Mouse (Mus musculus) mature B cell (primary cell): ENCODE results near the gene Ccdc122.

Experiments used
- in situ Hi-C: fragments of 300-500 bp; cut with MboI; formaldehyde crosslinking; loops from 2 replicates; pipeline ENCODE4 v1.14.3; 2019

Gene Ccdc122

DNA sequence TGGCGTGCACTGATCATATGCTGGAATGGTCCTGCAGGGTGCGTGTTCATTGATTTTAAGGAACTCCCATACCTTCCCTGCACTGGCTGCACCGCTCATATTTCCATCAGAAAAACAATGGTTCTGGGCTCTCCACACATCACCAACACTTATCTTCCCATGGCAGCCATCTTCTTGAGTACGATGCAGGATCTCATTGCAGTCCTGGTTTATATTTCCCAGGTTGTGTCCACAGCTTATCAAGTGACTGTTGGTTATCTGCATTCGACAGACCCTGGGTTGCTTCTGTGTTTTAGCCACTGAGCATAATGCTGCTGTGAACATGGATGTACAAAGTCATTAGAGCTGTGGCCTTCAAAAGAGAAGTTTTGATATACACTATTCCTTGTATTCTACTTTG, 94.0 kb downstream of the Ccdc122 start:
- in situ Hi-C loops: loop anchor here (25.0 kb wide), 2 partner anchors 807 to 1157 kb away; no protein-coding TSS in a partner anchor

DNA sequence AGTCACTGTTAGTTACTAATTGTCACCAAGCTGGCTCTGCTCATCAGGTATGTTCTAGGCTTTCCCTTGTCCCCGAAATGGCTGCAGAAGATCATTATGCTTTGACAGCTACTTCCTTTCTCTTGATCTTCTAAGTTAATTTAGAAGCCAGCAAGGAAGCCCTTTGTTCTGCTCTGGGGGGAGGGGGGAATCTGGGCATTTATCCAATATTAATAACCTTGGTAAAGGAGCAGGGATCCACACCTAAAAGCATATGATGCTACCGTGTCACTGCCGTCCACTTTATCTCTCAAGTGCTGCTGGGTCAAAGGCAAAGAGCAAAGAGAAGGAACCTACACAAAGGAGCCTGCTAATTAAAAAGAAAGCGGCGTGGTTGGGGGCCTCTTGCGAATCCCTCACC, 100.4 kb downstream of the Ccdc122 start:
- in situ Hi-C loops: loop anchor here (25.0 kb wide), 2 partner anchors 800 to 1150 kb away; no protein-coding TSS in a partner anchor

DNA sequence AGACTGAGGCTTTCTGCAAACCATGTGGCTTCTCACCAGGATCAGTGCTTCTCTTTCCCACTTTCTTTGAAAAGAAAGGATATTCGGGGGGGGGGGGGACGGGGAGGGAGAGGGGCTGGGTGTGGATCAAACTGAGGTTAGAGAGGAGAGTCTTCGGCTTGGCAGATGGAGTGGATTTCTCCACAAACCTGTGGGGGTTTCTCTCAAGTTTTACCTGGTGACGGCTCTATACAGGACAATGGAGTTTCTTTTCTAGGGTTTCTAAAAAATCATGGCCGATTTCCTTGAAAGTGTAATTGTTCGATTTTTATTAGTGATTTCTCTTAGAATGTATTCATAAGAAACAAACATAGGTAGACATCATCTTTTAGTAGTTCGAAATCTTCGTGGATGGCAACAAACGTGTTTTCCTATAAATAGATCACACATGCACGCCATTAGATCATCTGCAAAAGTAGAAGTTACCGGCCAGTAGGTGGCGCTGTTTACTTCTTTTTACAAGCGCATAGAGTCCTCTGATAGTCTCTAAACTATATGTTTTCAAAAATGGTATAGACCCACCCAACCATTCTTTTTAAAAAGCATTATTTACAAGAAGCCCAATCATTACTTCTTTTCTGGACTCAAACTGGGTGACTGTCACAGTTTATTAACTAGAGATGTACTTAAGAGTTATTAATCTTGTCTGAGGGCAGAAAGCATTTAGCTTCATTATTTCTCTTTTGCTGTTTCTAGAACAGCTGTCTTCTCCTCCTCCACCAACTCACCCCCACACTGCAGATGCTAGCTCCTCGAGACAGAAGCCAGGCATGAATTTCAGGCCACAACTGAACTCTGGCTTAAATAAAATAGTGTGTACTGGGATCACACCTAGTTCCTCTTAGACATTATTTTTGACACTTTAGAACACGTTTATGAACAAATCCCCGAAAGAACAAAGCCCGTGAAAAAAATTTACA, 105.0 kb downstream of the Ccdc122 start:
- in situ Hi-C loops: loop anchor here (25.0 kb wide), 2 partner anchors 796 to 1146 kb away; no protein-coding TSS in a partner anchor

DNA sequence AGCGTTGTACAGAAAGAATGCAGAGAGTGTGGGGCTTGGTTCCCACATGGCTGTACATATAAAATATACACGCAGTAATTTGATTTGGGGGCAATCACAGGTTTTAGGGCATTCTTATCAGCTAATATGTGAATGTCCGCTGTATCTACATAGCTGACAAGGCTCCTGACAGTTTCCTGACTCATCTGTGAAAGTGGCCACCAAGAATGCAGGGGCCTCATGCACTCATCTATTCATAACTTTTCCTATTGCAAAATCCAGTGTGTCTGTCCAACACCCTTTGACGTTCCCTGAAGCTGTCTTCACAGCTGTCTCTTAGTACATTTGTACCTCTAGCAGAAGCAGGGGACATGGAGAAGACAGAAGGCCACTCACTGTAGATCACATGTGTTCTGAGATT, 108.5 kb downstream of the Ccdc122 start:
- in situ Hi-C loops: loop anchor here (25.0 kb wide), 2 partner anchors 792 to 1142 kb away; no protein-coding TSS in a partner anchor

DNA sequence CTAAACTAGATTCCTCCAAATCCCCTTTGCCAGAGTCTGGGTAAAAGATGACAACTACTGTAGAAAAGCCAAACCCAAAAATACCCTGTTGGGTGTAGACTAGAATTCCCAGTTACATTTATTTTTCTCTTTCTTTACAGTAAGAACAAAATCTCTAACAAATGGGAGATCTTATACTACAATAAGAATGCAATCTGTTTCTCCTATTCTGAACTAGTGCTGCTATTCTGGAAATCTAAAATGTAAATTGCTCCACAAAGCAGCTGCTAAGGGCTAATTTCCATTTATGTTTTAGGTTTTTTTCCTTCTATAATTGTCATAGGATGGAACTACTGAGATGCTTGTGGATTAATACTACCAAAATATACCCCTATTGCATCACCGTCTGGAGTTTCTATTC, 111.1 kb downstream of the Ccdc122 start:
- in situ Hi-C loops: loop anchor here (25.0 kb wide), 2 partner anchors 790 to 1140 kb away; no protein-coding TSS in a partner anchor

DNA sequence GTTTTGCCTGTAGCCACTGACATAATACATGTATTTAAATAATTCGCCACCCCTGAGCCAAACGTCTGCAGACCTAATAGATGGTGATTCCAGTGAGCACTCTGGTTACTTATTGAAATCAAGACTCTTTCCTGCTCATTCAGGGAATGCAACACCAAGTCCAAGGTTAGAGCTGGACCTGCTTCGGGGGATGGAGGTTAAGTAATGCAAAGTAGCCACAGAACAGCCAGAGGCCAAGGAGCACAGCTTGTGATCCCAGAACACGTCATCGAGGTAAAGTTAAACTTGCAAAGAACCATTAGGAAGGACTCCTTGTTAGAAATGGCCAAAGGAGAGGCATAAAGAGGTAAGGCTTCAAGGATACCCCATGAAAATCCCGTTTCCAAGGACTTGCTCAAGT, 114.0 kb downstream of the Ccdc122 start:
- in situ Hi-C loops: no loop called here

DNA sequence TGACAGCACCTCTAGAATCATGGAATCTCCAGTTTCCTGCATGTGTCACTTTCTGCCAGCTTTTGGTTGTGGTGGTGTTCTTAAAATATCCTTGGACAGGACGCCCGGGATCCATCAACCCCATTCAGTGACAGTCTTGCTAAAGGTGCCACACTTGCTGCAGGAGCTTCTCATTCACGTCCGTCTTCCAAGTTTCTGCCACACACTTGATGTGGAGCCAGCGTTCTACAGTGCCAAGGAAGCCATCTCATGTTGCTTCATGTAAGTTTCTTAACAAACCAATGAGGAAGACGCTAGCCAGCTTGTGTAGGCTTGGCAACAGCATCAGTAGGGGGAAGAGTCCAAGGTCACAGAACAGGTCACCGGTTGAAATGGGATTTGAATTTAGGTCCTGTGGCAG, 114.9 kb downstream of the Ccdc122 start:
- in situ Hi-C loops: no loop called here

DNA sequence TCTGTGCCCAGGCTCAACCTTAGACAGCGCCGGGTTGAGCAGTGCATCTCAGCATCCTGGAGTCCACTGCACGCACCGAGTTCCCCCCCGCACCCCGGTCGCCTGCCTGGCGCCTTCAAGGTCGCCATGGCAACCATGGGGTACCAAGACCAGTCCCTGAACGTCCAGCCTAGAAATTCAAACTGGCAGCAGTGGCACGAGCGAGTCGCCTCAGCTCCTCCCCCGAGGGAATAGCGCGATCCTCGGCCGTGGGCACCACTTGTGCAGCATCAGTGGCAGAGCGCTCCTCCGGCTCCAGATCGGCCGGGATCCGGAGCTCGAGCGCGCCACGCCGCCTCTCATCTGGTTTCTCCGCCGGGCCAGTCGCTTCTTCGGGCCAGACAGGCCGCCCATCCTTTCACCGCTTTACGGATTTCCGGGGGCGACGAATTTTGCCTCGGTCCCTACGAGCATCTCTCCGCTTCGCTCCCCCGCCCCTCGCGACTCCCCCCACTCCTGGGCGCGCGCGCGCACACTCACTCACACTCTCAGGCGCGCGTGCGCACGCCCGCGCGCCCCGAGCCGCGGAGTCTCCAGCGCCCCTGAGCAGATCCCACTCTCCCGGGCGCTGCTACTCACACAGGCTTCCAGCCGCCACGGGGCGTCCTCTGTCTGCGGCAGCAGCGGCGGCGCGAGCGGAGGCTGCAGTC, 119.8 kb downstream of the Ccdc122 start, which contains the start of gene Enox1:
Gene Enox1, plus strand, starts transcription at position 542 of the 689 bp plus-strand sequence.
- in situ Hi-C loops: no loop called here

DNA sequence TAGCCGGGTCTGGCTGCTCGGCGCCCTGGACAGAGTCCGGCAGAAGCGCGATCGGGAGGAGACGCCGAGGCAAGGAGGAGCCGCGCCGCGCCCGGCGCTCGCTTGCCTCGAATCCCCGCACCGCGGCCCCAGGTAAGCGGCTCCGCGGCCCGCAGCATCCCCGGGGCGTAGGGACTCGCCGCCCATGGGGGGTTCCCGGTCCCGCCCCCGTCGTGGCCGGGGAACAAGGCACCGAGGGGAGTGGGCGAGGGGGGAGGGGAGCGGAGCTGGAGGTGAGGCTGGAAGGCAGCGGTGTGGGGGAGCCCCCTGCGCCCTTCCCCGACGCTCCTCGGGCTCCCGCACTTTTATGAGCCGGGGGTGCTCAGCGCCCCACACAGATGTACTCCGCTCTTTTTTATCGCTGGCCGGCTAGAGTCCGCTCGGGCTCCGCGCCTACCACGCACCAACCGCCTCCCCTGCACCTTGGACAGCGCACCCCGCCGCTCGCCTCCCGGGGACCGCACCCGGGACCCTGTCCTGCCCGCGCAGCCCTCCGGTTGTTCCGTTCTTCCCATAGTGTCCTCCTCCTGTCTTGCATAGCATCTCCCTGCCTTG, 120.4 kb downstream of the Ccdc122 start:
- in situ Hi-C loops: no loop called here

DNA sequence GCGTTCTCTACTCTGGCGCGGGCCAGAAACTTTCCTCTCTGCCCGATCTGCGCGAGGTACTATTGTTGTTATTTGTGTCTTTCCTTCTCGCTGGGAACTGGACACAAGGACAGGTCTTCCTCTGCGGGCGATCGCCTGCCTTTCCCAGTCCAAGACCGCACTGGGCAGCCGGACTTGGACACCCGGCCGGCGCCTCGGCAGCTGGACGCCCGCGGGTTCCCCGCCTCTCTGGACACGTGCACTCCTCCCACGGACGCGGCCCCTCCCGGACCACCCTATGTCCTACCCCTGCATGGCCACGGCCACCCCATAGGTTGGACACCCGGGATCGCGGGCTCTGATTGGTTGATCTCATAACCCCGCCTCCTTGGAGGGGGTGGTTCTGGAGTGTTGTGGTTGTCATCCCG, 120.9 kb downstream of the Ccdc122 start:
- in situ Hi-C loops: no loop called here

DNA sequence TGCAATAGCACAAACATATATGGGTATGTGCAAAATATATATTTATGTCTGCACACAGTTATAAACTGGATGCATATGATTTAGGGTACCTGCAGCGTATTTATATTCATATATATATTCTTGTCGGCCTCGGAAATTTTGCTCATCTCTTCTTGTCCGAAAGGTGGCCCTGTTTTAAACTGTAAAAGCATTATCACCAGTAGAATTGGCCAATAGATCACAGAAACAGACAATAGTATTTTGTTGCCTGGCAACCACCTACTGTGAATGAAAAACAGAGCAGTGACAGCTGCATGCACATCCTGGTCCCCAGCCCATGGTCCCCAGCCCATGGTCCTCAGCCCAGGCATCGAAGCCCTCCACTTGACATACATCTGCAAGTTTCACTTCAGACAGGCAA, 122.8 kb downstream of the Ccdc122 start:
- in situ Hi-C loops: no loop called here
